Mouse (Mus musculus) myocyte (in vitro differentiated cells): ENCODE results near the gene Pspc1. TPM values are rescaled to one million over a fixed set of nuclear protein-coding genes. Genes with fewer than 3 reads are reported as not detected.

Source experiments
- H3K27me3 ChIP-seq: one replicate; pipeline ENCODE4 v1.6.1; 2011; ENCODE audit not compliant: control insufficient read depth, insufficient read depth, insufficient read length
- H3K36me3 ChIP-seq: one replicate; pipeline ENCODE4 v1.6.1; 2011; ENCODE audit not compliant: control insufficient read depth, insufficient read depth
- H3K4me2 ChIP-seq: one replicate; pipeline ENCODE4 v1.6.1; 2011; ENCODE audit warnings: low read depth, control low read depth
- H3K4me3 ChIP-seq: one replicate; pipeline ENCODE4 v1.5.1; 2011; ENCODE audit warnings: mild to moderate bottlenecking, control low read depth, moderate library complexity
- H3K79me2 ChIP-seq: one replicate; pipeline ENCODE4 v1.6.1; 2011; ENCODE audit not compliant: control insufficient read depth, insufficient read depth
- H3ac ChIP-seq: one replicate; pipeline ENCODE4 v1.6.1; 2011; ENCODE audit not compliant: control insufficient read depth, insufficient read length
- CEBPB ChIP-seq: IDR thresholded peaks from 2 replicates; pipeline ENCODE4 v1.6.1; 2011; ENCODE audit warnings: mild to moderate bottlenecking, moderate library complexity; ENCODE audit not compliant: poor library complexity, insufficient read depth, severe bottlenecking
- E2F4 ChIP-seq: IDR thresholded peaks from one replicate; pipeline ENCODE4 v1.6.1; 2011; ENCODE audit warnings: mild to moderate bottlenecking, control low read depth, moderate library complexity; ENCODE audit not compliant: insufficient read depth
- MAX ChIP-seq: IDR thresholded peaks from one replicate; pipeline ENCODE4 v1.6.1; 2011; ENCODE audit warnings: low read depth, mild to moderate bottlenecking, control low read depth
- MYOD1 ChIP-seq, 3 experiments: IDR thresholded peaks; one replicate each; pipeline ENCODE4 v1.6.1; 2011; ENCODE audit warnings: control low read depth in 2 of 3, low read depth in 2 of 3, mild to moderate bottlenecking in 2 of 3, moderate library complexity in 1 of 3; ENCODE audit not compliant: insufficient read length in 2 of 3, control insufficient read depth in 1 of 3
- MYOG ChIP-seq, 3 experiments: IDR thresholded peaks; one replicate each; pipeline ENCODE4 v1.6.1; 2011; ENCODE audit warnings: control low read depth in 2 of 3, low read depth in 2 of 3, mild to moderate bottlenecking in 2 of 3; ENCODE audit not compliant: insufficient read length in 2 of 3, control insufficient read depth in 1 of 3, insufficient read depth in 1 of 3
- POLR2A ChIP-seq: IDR thresholded peaks from one replicate; pipeline ENCODE4 v1.6.1; 2011; ENCODE audit warnings: low read depth, mild to moderate bottlenecking, control low read depth, moderate library complexity; ENCODE audit not compliant: insufficient read length
- POLR2AphosphoS2 ChIP-seq: IDR thresholded peaks from one replicate; pipeline ENCODE4 v1.6.1; 2011; ENCODE audit warnings: low read depth, control low read depth; ENCODE audit not compliant: insufficient read length
- REST ChIP-seq: IDR thresholded peaks from one replicate; pipeline ENCODE4 v1.6.1; 2011; ENCODE audit warnings: mild to moderate bottlenecking, control low read depth, moderate library complexity; ENCODE audit not compliant: insufficient read depth, insufficient read length
- SRF ChIP-seq: IDR thresholded peaks from one replicate; pipeline ENCODE4 v1.6.1; 2011; ENCODE audit warnings: low read depth; ENCODE audit not compliant: control insufficient read depth, insufficient read length
- TCF12 ChIP-seq: IDR thresholded peaks from one replicate; pipeline ENCODE4 v1.6.1; 2011; ENCODE audit warnings: mild to moderate bottlenecking, control low read depth; ENCODE audit not compliant: poor library complexity, insufficient read depth, severe bottlenecking
- TCF3 ChIP-seq: IDR thresholded peaks from one replicate; pipeline ENCODE4 v1.6.1; 2011; ENCODE audit warnings: low read depth, control low read depth; ENCODE audit not compliant: insufficient read length
- USF1 ChIP-seq: IDR thresholded peaks from one replicate; pipeline ENCODE4 v1.6.1; 2011; ENCODE audit warnings: low read depth, mild to moderate bottlenecking, control low read depth, moderate library complexity
- polyA plus RNA-seq: library from polyadenylated mRNA; unstranded; fragments of >200 nt; fragmentation: generic; extraction: Trizol; gene quantifications from one replicate; pipeline ENCODE4 v1.2.1, GENCODE M21; 2012; ENCODE audit warnings: missing spikeins

The Pspc1 gene
- polyA plus RNA-seq, 1 experiment: 9.6 TPM

GRCm38 (mm10) chr14:56751282-56751681 is 26.8 kb downstream of the Pspc1 start:
- no peaks in the 10 kb centered on the region for H3K36me3 ChIP-seq
- H3K27me3 ChIP-seq: no peaks in the 10 kb centered on the region
- no peak overlapping the region for H3ac ChIP-seq
- H3K4me2 ChIP-seq: no peak overlapping the region
- H3K79me2 ChIP-seq: peaks cover 4% of the 10 kb centered on the region
- H3K4me3 ChIP-seq: no peak overlapping the region
- TF ChIP-seq MAX (no peak), MYOD1 (IDR thresholded peaks at IDR 0.05; ENCODE audit: control insufficient read depth in 1 of 3, insufficient read length in 2 of 3, low read depth in 2 of 3) (no peak), MYOG (IDR thresholded peaks at IDR 0.05; ENCODE audit: control insufficient read depth in 1 of 3, insufficient read depth in 1 of 3, insufficient read length in 2 of 3, low read depth in 2 of 3) (no peak), POLR2A (no peak), CEBPB (no peak)

GRCm38 (mm10) chr14:56740175-56740574 is 37.9 kb downstream of the Pspc1 start:
- H3K79me2 ChIP-seq: peaks cover 29% of the 10 kb centered on the region

DNA sequence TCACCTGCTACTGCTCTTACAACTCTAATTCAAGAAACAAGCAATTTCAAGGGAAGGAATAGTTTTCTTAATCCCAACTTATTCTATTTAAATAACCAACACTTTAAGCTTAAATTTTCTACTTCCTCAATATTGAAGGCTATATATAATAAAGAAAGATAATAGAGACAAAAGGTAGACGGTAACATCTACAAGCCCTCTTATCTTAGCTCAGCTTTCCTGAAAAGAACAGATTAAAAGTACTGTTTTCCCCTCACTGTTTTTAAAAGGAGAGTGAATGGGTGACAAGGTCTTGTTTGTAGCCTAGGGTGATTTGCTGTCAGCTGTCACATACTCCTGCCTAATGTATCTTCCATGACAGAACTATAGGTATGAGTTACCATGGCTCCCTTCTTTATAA is 51.6 kb downstream of the Pspc1 start:
- TF ChIP-seq REST (no peak), MYOG (IDR thresholded peaks at IDR 0.05; ENCODE audit: control insufficient read depth in 1 of 3, insufficient read depth in 1 of 3, insufficient read length in 2 of 3, low read depth in 2 of 3) (no peak)

More at GRCm38 (mm10) chr14:56740175-56740574, 37.9 kb downstream of the Pspc1 start:
- TF ChIP-seq MYOD1 (IDR thresholded peaks at IDR 0.05; ENCODE audit: control insufficient read depth in 1 of 3, insufficient read length in 2 of 3, low read depth in 2 of 3): no peak
- TF ChIP-seq REST: no peak
- no peak for TF ChIP-seq POLR2AphosphoS2
- no peaks in the 10 kb centered on the region for H3K27me3 ChIP-seq
- no peak overlapping the region for H3K4me3 ChIP-seq
- peaks cover 11% of the 10 kb centered on the region for H3K36me3 ChIP-seq
- no peak overlapping the region for H3ac ChIP-seq
- no peak overlapping the region for H3K4me2 ChIP-seq

GRCm38 (mm10) chr14:56705687-56706086 is 72.4 kb downstream of the Pspc1 start:
- Histone ChIP-seq H3K27me3 (no peaks in the 10 kb centered on the region), H3ac (no peak overlapping the region), H3K36me3 (no peaks in the 10 kb centered on the region), H3K79me2 (no peaks in the 10 kb centered on the region), H3K4me2 (no peak overlapping the region), H3K4me3 (no peak overlapping the region)
- TF ChIP-seq USF1 (no peak), CEBPB (no peak), TCF12 (no peak), POLR2A (no peak), MAX (no peak), E2F4 (no peak), REST (no peak), POLR2AphosphoS2 (no peak), MYOD1 (IDR thresholded peaks at IDR 0.05; ENCODE audit: control insufficient read depth in 1 of 3, insufficient read length in 2 of 3, low read depth in 2 of 3) (no peak), TCF3 (no peak), SRF (no peak), MYOG (IDR thresholded peaks at IDR 0.05; ENCODE audit: control insufficient read depth in 1 of 3, insufficient read depth in 1 of 3, insufficient read length in 2 of 3, low read depth in 2 of 3) (no peak)

More for the DNA sequence above, 51.6 kb downstream of the Pspc1 start:
- Histone ChIP-seq H3K27me3 (no peaks in the 10 kb centered on the region), H3K4me2 (no peak overlapping the region), H3K4me3 (no peak overlapping the region), H3ac (no peak overlapping the region), H3K79me2 (peaks cover 5% of the 10 kb centered on the region), H3K36me3 (peaks cover 6% of the 10 kb centered on the region)

- TF ChIP-seq MYOD1 (IDR thresholded peaks at IDR 0.05; ENCODE audit: control insufficient read depth in 1 of 3, insufficient read length in 2 of 3, low read depth in 2 of 3) (no peak), E2F4 (no peak), REST (no peak), POLR2AphosphoS2 (no peak), TCF3 (no peak), SRF (no peak), MYOG (IDR thresholded peaks at IDR 0.05; ENCODE audit: control insufficient read depth in 1 of 3, insufficient read depth in 1 of 3, insufficient read length in 2 of 3, low read depth in 2 of 3) (no peak), TCF12 (no peak), POLR2A (no peak), USF1 (no peak), CEBPB (no peak)
- H3K4me3 ChIP-seq: no peak overlapping the region
Observed at GRCm38 (mm10) chr14:56702644-56703043, 75.5 kb downstream of the Pspc1 start.

More at GRCm38 (mm10) chr14:56702644-56703043, 75.5 kb downstream of the Pspc1 start:
- H3K27me3 ChIP-seq: no peaks in the 10 kb centered on the region
- peaks cover 29% of the 10 kb centered on the region for H3K36me3 ChIP-seq
- no peaks in the 10 kb centered on the region for H3K79me2 ChIP-seq
- no peak overlapping the region for H3ac ChIP-seq
- no peak overlapping the region for H3K4me2 ChIP-seq
